Mouse (Mus musculus): ENCODE data around the gene Stt3b.

Stt3b gene

DNA sequence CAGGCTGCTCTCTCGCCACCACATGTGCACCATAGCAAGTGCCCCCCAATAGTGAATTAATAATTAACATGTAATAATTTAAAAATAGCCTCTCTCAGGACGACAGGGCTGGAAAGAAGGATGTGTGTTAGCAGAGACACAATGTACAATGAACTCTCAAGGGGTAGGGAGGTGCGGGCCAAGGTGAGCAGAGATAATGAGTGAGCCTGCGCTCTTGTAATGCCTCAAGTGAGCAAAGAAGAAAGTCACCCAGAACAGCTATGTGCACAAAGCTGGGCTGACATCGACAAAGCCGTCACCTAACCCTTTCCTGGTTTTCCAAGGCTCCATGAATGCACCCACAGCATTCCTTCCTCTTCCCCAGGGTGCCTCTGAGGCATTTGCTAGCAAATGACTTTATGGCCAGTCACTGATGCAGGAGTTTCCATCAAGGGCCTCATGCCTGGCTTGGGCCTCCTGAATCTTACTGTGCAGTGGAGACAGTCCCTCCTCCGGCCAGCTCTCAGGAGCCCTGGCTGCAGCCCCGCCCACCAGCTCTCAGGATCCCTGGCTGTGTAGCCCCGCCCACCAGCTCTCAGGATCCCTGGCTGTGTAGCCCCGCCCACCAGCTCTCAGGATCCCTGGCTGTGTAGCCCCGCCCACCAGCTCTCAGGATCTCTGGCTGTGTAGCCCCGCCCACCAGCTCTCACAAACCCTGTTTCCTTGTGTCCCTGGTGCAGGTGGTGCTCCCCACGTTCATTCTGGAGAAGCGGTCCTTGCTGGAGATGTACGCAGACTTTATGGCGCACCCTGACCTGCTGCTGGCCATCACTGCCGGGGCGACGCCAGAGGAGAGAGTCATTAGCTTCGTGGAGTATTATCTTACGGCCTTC, 94.2 kb downstream of the Stt3b start:
- DNase-seq (ENCODE audit: extremely low read depth, low read depth): no peak

DNA sequence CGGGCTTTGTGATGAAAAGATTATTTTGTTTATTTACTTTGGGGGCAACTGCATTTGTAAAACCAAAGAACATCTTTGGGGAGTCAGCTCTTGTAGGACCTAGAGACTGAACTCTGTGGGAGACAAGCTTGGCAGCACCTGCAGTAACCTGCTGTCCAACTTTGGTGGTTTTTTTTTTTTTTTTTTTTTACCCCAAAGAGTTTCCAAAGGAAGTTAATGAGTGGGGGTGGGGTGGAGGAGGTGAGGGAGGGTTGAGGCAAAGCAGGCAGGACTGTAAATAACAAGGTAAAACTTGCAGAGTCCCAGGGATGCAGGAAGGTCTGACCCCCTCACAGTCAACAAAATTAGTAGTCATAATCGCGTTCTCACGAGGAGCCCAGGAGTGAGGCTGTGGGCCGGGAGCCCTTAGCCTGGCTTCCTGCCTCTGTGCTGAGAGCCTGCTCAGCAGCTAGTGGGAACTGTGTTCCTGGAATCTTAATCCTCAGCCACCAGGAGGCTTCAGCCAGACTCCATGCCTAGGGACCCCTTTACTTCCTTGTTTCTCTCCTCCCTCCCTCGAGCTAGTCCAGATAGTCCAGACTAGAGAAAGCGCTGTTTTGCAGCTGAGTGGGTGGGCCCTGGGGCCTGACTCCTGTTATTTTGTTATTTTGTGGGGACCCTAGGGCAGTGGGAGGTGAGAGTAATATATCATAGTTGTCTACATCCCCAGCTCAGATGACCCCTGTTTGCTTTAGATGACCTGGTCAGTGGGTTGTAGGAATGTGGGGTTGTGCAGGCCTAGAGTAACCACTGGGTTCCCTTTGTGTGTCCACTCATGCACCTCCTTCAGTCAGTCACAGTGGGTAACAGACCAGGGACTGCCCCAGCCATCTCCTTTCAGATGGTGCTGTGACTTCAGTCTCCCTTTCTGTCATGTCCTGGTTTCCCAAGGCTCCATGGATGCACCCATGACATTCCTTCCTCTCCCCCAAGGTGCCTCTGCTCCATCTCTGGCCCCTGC, 95.3 kb downstream of the Stt3b start:
- DNase-seq (ENCODE audit: extremely low read depth, low read depth): no peak

DNA sequence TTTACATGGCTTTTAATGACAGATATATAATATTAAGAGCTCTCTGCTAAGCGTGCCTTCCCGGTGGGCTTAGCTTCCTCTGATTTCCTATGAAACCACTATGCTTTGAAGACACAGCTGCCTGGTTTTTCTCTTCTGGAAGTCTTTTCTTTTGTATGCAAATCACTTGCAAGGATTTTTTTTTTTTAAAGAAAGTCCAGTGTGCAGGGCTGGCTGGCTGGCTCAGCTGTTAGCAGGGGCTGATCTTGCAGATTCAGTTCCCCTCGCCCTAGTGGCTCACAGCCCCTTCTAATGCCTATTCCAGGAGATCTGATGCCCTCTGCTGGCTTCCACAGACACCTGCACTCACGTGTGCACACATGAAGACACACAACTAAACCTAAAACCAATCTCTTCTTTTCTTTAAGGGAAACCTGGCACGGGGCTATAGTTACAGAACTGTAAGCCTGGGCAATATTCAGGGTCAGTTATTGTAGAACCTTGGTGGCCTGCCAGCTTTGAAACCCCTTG, 96.4 kb downstream of the Stt3b start:
- DNase-seq (ENCODE audit: extremely low read depth, low read depth): no peak

- DNase-seq (ENCODE audit: extremely low read depth, low read depth): no peak
Observed at GRCm38 (mm10) chr9:115210535-115210934, 99.7 kb downstream of the Stt3b start.

- no peak for DNase-seq (ENCODE audit: extremely low read depth, low read depth)
Observed at GRCm38 (mm10) chr9:115209737-115210136, 100.5 kb downstream of the Stt3b start.

- DNase-seq (ENCODE audit: extremely low read depth, low read depth): no peak
Observed at GRCm38 (mm10) chr9:115206219-115206618, 104.0 kb downstream of the Stt3b start.

GRCm38 (mm10) chr9:115205491-115205890, 104.7 kb downstream of the Stt3b start:
- no peak for DNase-seq (ENCODE audit: extremely low read depth, low read depth)

DNA sequence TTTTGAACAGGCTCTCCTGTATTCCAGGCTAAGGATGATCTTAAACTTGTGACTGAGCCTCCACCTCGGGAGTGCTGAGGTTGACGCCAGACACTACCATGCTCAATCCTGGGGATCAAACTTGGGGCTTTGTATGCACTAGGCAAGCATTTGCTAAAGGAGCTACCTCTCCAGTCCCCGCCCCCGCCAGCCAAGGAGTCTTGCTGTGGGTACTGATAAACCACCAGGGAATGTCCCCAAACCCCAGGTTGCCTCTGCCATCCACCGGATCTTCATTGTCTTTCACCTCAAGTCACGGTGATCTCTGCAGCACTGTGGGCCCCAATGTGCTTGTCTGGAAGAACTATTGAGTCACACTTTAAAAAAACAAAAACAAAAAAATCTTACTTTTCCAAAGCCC, 107.1 kb downstream of the Stt3b start:
- no peak for DNase-seq (ENCODE audit: extremely low read depth, low read depth)

DNA sequence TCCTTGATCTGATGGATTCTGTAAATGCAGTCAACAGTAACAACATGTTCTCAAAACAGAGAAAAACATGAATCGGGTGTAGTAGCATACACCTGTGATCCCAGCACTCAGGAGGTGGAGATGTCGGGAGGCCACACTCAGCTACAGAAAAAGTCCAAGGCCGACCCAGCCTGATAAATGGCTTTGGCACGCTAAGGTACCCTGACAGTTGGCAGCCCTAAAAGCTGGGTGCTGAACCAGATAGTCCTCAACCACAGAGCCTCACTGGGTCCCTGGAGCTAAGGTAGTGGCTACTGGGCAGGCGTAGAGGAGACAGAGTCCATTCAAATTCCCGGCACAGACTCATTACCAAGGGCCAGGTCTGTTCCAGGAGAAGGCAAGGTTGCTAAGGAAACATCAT, 109.0 kb downstream of the Stt3b start:
- DNase-seq (ENCODE audit: extremely low read depth, low read depth): no peak

GRCm38 (mm10) chr9:115200166-115200862, 109.9 kb downstream of the Stt3b start:
- no peak for DNase-seq (ENCODE audit: extremely low read depth, low read depth)

DNA sequence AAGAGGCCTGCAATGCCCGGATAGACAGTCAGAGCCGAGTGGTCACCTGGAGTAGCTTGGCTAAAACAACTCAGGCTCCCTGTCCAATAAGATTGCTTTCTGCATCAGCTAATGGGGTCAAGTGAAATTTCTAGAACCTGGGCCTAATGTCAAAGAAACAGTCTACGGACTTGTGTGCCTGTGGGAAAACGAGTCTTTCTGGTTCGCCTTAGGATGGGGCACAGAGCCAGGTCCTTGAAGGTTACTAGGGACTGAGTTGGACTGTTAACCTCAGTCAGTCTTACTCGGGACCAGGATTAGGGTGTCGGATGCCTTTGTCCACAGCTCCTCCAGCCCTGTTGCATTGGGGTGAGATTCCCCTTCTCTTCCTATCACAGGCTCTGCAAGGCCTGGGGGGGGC, 113.1 kb downstream of the Stt3b start:
- no peak for DNase-seq (ENCODE audit: extremely low read depth, low read depth)

- no peak for DNase-seq (ENCODE audit: extremely low read depth, low read depth)
Observed at GRCm38 (mm10) chr9:115192890-115193289, 117.3 kb downstream of the Stt3b start.

Data from MEL-GATA-1-ER (cell line).